Mouse (Mus musculus): ENCODE results near the gene Psmd4. TPM values are rescaled to one million over a fixed set of nuclear protein-coding genes. Genes with fewer than 3 reads are reported as not detected.

The Psmd4 gene
- polyA plus RNA-seq, 1 experiment from 2014 or later, result 223 TPM

- Histone ChIP-seq H3K9ac (ENCODE audit: low read length) (no peak overlapping the region), H3K27me3 (ENCODE audit: control insufficient read depth, insufficient read depth, low read length) (no peaks in the 10 kb centered on the region), H3K4me3 (ENCODE audit: low read length) (no peak overlapping the region), H3K36me3 (ENCODE audit: control insufficient read depth, insufficient read depth) (peaks cover 70% of the 10 kb centered on the region), H3K9me3 (replicated peaks; ENCODE audit: control insufficient read depth, low read length) (no peaks in the 10 kb centered on the region), H3K4me1 (ENCODE audit: control insufficient read depth, insufficient read depth, low read length) (no peaks in the 10 kb centered on the region), H3K27ac (ENCODE audit: low read length) (no peak overlapping the region), H3K4me2 (ENCODE audit: low read depth, low read length) (no peak overlapping the region)
- no peak for ATAC-seq (replicated peaks; ENCODE audit: extremely low read depth, insufficient read depth, low FRiP score)
Observed at GRCm38 (mm10) chr3:95003273-95003672, 39.1 kb downstream of the Psmd4 start.

GRCm38 (mm10) chr3:95002569-95002968 is 39.8 kb downstream of the Psmd4 start:
- ATAC-seq (replicated peaks; ENCODE audit: extremely low read depth, insufficient read depth, low FRiP score), result no peak
- no peaks in the 10 kb centered on the region for H3K9me3 ChIP-seq (replicated peaks; ENCODE audit: control insufficient read depth, low read length)
- H3K4me1 ChIP-seq (ENCODE audit: control insufficient read depth, insufficient read depth, low read length), result no peaks in the 10 kb centered on the region
- no peaks in the 10 kb centered on the region for H3K27me3 ChIP-seq (ENCODE audit: control insufficient read depth, insufficient read depth, low read length)
- no peak overlapping the region for H3K4me2 ChIP-seq (ENCODE audit: low read depth, low read length)
- WGBS, result 85% methylated on average over 4 of the region's 4 CpGs
- H3K4me3 ChIP-seq (ENCODE audit: low read length), result no peak overlapping the region
- no peak overlapping the region for H3K9ac ChIP-seq (ENCODE audit: low read length)
- H3K27ac ChIP-seq (ENCODE audit: low read length), result no peak overlapping the region
- peaks cover 63% of the 10 kb centered on the region for H3K36me3 ChIP-seq (ENCODE audit: control insufficient read depth, insufficient read depth)

GRCm38 (mm10) chr3:94996946-94997345 is 45.5 kb downstream of the Psmd4 start:
- H3K9me3 ChIP-seq (replicated peaks; ENCODE audit: control insufficient read depth, low read length), result no peaks in the 10 kb centered on the region
- no peak overlapping the region for H3K9ac ChIP-seq (ENCODE audit: low read length)
- ATAC-seq (replicated peaks; ENCODE audit: extremely low read depth, insufficient read depth, low FRiP score), result no peak
- no peak overlapping the region for H3K4me3 ChIP-seq (ENCODE audit: low read length)
- peaks cover 52% of the 10 kb centered on the region for H3K36me3 ChIP-seq (ENCODE audit: control insufficient read depth, insufficient read depth)
- H3K4me1 ChIP-seq (ENCODE audit: control insufficient read depth, insufficient read depth, low read length), result peaks cover 3% of the 10 kb centered on the region; the same call in 1 of the 2 replicates
- WGBS, result 27% methylated on average over 2 of the region's 2 CpGs
- H3K27me3 ChIP-seq (ENCODE audit: control insufficient read depth, insufficient read depth, low read length), result no peaks in the 10 kb centered on the region
- H3K27ac ChIP-seq (ENCODE audit: low read length), result no peak overlapping the region
- no peak overlapping the region for H3K4me2 ChIP-seq (ENCODE audit: low read depth, low read length)

GRCm38 (mm10) chr3:94989159-94989761 is 53.2 kb downstream of the Psmd4 start:
- Histone ChIP-seq H3K9me3 (replicated peaks; ENCODE audit: control insufficient read depth, low read length) (no peaks in the 10 kb centered on the region), H3K27me3 (ENCODE audit: control insufficient read depth, insufficient read depth, low read length) (no peaks in the 10 kb centered on the region), H3K9ac (ENCODE audit: low read length) (no peak overlapping the region), H3K4me2 (ENCODE audit: low read depth, low read length) (peak overlapping the region; percentile 17; the same call in 1 of the 2 replicates), H3K4me3 (ENCODE audit: low read length) (no peak overlapping the region), H3K36me3 (ENCODE audit: control insufficient read depth, insufficient read depth) (peaks cover 21% of the 10 kb centered on the region), H3K27ac (ENCODE audit: low read length) (0 out of 2 replicates have a peak overlapping the region, but pooled peaks have one; percentile 35), H3K4me1 (ENCODE audit: control insufficient read depth, insufficient read depth, low read length) (peaks cover 43% of the 10 kb centered on the region)
- WGBS, result 18% methylated on average over 9 of the region's 9 CpGs
- ATAC-seq (replicated peaks; ENCODE audit: extremely low read depth, insufficient read depth, low FRiP score), result peak; percentile 14; the same call in 1 of the 2 replicates

- peak; percentile 86 for ATAC-seq (replicated peaks; ENCODE audit: extremely low read depth, insufficient read depth, low FRiP score)
- H3K27ac ChIP-seq (ENCODE audit: low read length), result peak overlapping the region; percentile 38
- H3K27me3 ChIP-seq (ENCODE audit: control insufficient read depth, insufficient read depth, low read length), result no peaks in the 10 kb centered on the region
- H3K9ac ChIP-seq (ENCODE audit: low read length), result no peak overlapping the region
- H3K4me2 ChIP-seq (ENCODE audit: low read depth, low read length), result no peak overlapping the region
- no peaks in the 10 kb centered on the region for H3K9me3 ChIP-seq (replicated peaks; ENCODE audit: control insufficient read depth, low read length)
- no peak overlapping the region for H3K4me3 ChIP-seq (ENCODE audit: low read length)
- H3K4me1 ChIP-seq (ENCODE audit: control insufficient read depth, insufficient read depth, low read length), result peaks cover 43% of the 10 kb centered on the region
- peaks cover 17% of the 10 kb centered on the region for H3K36me3 ChIP-seq (ENCODE audit: control insufficient read depth, insufficient read depth)
Observed at GRCm38 (mm10) chr3:94987578-94987977, 54.8 kb downstream of the Psmd4 start.

GRCm38 (mm10) chr3:94985513-94985912 is 56.9 kb downstream of the Psmd4 start:
- no peaks in the 10 kb centered on the region for H3K9me3 ChIP-seq (replicated peaks; ENCODE audit: control insufficient read depth, low read length)
- ATAC-seq (replicated peaks; ENCODE audit: extremely low read depth, insufficient read depth, low FRiP score), result no peak
- H3K4me1 ChIP-seq (ENCODE audit: control insufficient read depth, insufficient read depth, low read length), result peaks cover 43% of the 10 kb centered on the region
- no peaks in the 10 kb centered on the region for H3K27me3 ChIP-seq (ENCODE audit: control insufficient read depth, insufficient read depth, low read length)
- peaks cover 17% of the 10 kb centered on the region for H3K36me3 ChIP-seq (ENCODE audit: control insufficient read depth, insufficient read depth)
- no peak overlapping the region for H3K4me3 ChIP-seq (ENCODE audit: low read length)
- H3K9ac ChIP-seq (ENCODE audit: low read length), result no peak overlapping the region
- H3K27ac ChIP-seq (ENCODE audit: low read length), result no peak overlapping the region
- WGBS, result 92% methylated on average over 2 of the region's 2 CpGs
- H3K4me2 ChIP-seq (ENCODE audit: low read depth, low read length), result no peak overlapping the region

- ATAC-seq (replicated peaks; ENCODE audit: extremely low read depth, insufficient read depth, low FRiP score), result no peak
- no peak overlapping the region for H3K4me3 ChIP-seq (ENCODE audit: low read length)
- H3K27me3 ChIP-seq (ENCODE audit: control insufficient read depth, insufficient read depth, low read length), result no peaks in the 10 kb centered on the region
- H3K4me2 ChIP-seq (ENCODE audit: low read depth, low read length), result no peak overlapping the region
- H3K9ac ChIP-seq (ENCODE audit: low read length), result no peak overlapping the region
- H3K4me1 ChIP-seq (ENCODE audit: control insufficient read depth, insufficient read depth, low read length), result peaks cover 38% of the 10 kb centered on the region
- peaks cover 16% of the 10 kb centered on the region for H3K36me3 ChIP-seq (ENCODE audit: control insufficient read depth, insufficient read depth)
- no peaks in the 10 kb centered on the region for H3K9me3 ChIP-seq (replicated peaks; ENCODE audit: control insufficient read depth, low read length)
- 92% methylated on average over 11 of the region's 11 CpGs for WGBS
- no peak overlapping the region for H3K27ac ChIP-seq (ENCODE audit: low read length)
Observed at GRCm38 (mm10) chr3:94984312-94984711, 58.1 kb downstream of the Psmd4 start.

Small RNA genes lying within 50 kb of the gene (microRNA-seq; reads per million reads assigned to microRNA genes)
- not detected for gene Mir7013

Other genes starting within 250 kb of the Psmd4 start
- 8.9 and 9.5 TPM in 2 replicates for gene Pogz, start 205.0 kb downstream of the Psmd4 start, polyA plus RNA-seq (2015; fragmentation: Nextera tagmentation; extraction: Ambion mirVana)
- 279 and 299 TPM in 2 replicates for gene Psmb4, start 155.7 kb downstream of the Psmd4 start, polyA plus RNA-seq (2015; fragmentation: Nextera tagmentation; extraction: Ambion mirVana)
- gene Selenbp1, start 109.6 kb downstream of the Psmd4 start, polyA plus RNA-seq (2015; fragmentation: Nextera tagmentation; extraction: Ambion mirVana), result 124 and 143 TPM in 2 replicates
- gene Rfx5, start 88.5 kb downstream of the Psmd4 start, polyA plus RNA-seq (2015; fragmentation: Nextera tagmentation; extraction: Ambion mirVana), result 4.0 and 4.7 TPM in 2 replicates
- 15.1 and 20.1 TPM in 2 replicates for gene Pi4kb, start 67.9 kb downstream of the Psmd4 start, polyA plus RNA-seq (2015; fragmentation: Nextera tagmentation; extraction: Ambion mirVana)
- 16.4 and 16.9 TPM in 2 replicates for gene Zfp687, start 27.2 kb downstream of the Psmd4 start, polyA plus RNA-seq (2015; fragmentation: Nextera tagmentation; extraction: Ambion mirVana)
- gene Pip5k1a, start 64.3 kb upstream of the Psmd4 start, polyA plus RNA-seq (2015; fragmentation: Nextera tagmentation; extraction: Ambion mirVana), result 17.6 and 17.9 TPM in 2 replicates
- 92.5 and 96.6 TPM in 2 replicates for gene Vps72, start 68.4 kb upstream of the Psmd4 start, polyA plus RNA-seq (2015; fragmentation: Nextera tagmentation; extraction: Ambion mirVana)
- gene Tmod4, start 81.9 kb upstream of the Psmd4 start, polyA plus RNA-seq (2015; fragmentation: Nextera tagmentation; extraction: Ambion mirVana), result 1.9 TPM in 2 replicates
- 54.1 and 59.2 TPM in 2 replicates for gene Scnm1, start 91.4 kb upstream of the Psmd4 start, polyA plus RNA-seq (2015; fragmentation: Nextera tagmentation; extraction: Ambion mirVana)
- 9.7 and 11.3 TPM in 2 replicates for gene Lysmd1, start 91.5 kb upstream of the Psmd4 start, polyA plus RNA-seq (2015; fragmentation: Nextera tagmentation; extraction: Ambion mirVana)
- gene Tnfaip8l2, start 99.7 kb upstream of the Psmd4 start, polyA plus RNA-seq (2015; fragmentation: Nextera tagmentation; extraction: Ambion mirVana), result 3.9 and 4.4 TPM in 2 replicates
- 1.5 and 2.7 TPM in 2 replicates for gene Sema6c, start 117.8 kb upstream of the Psmd4 start, polyA plus RNA-seq (2015; fragmentation: Nextera tagmentation; extraction: Ambion mirVana)
- gene Gabpb2, start 175.3 kb upstream of the Psmd4 start, polyA plus RNA-seq (2015; fragmentation: Nextera tagmentation; extraction: Ambion mirVana), result 6.3 and 6.6 TPM in 2 replicates
- 57.8 and 59.3 TPM in 2 replicates for gene Cdc42se1, start 186.1 kb upstream of the Psmd4 start, polyA plus RNA-seq (2015; fragmentation: Nextera tagmentation; extraction: Ambion mirVana)
- gene Mllt11, start 189.6 kb upstream of the Psmd4 start, polyA plus RNA-seq (2015; fragmentation: Nextera tagmentation; extraction: Ambion mirVana), result 9.8 and 11.5 TPM in 2 replicates
- 0.50 and 0.51 TPM in 2 replicates for gene Gm128, start 199.0 kb upstream of the Psmd4 start, polyA plus RNA-seq (2015; fragmentation: Nextera tagmentation; extraction: Ambion mirVana)
- 0.22 and 0.37 TPM in 2 replicates for gene Bnipl, start 208.6 kb upstream of the Psmd4 start, polyA plus RNA-seq (2015; fragmentation: Nextera tagmentation; extraction: Ambion mirVana)
- gene Mindy1, start 238.7 kb upstream of the Psmd4 start, polyA plus RNA-seq (2015; fragmentation: Nextera tagmentation; extraction: Ambion mirVana), result 24.7 and 28.2 TPM in 2 replicates
- 28.1 and 31.4 TPM in 2 replicates for gene Prune1, start 239.5 kb upstream of the Psmd4 start, polyA plus RNA-seq (2015; fragmentation: Nextera tagmentation; extraction: Ambion mirVana)

Data from heart, embryonic 16.5 days (tissue).